Mouse (Mus musculus): ENCODE data around the gene Myo6. TPM values are rescaled to one million over a fixed set of nuclear protein-coding genes. Genes with fewer than 3 reads are reported as not detected.

The Myo6 gene
- total RNA-seq, 2 experiments from 2014 or later, result 0.38 to 0.51 TPM

- ATAC-seq (replicated peaks; ENCODE audit: low FRiP score, poor library complexity, severe bottlenecking), result no peak
Measured at GRCm38 (mm10) chr9:80341756-80342155, 176.9 kb downstream of the Myo6 start.

- no peak for ATAC-seq (replicated peaks; ENCODE audit: low FRiP score, poor library complexity, severe bottlenecking)
Measured at GRCm38 (mm10) chr9:80342520-80342919, 177.7 kb downstream of the Myo6 start.

- ATAC-seq (replicated peaks; ENCODE audit: low FRiP score, poor library complexity, severe bottlenecking), result no peak
Measured at GRCm38 (mm10) chr9:80344451-80345000, 179.7 kb downstream of the Myo6 start.

- ATAC-seq (replicated peaks; ENCODE audit: low FRiP score, poor library complexity, severe bottlenecking), result no peak
Measured at GRCm38 (mm10) chr9:80351295-80351677, 186.5 kb downstream of the Myo6 start.

GRCm38 (mm10) chr9:80351678-80352331, 187.0 kb downstream of the Myo6 start:
- no peak for ATAC-seq (replicated peaks; ENCODE audit: low FRiP score, poor library complexity, severe bottlenecking)

- no peak for ATAC-seq (replicated peaks; ENCODE audit: low FRiP score, poor library complexity, severe bottlenecking)
Measured at GRCm38 (mm10) chr9:80360063-80360462, 195.2 kb downstream of the Myo6 start.

Other genes starting within 250 kb of the Myo6 start
- 0.38 and 0.63 TPM in 2 replicates for gene Filip1, start 152.2 kb upstream of the Myo6 start, total RNA-seq (2015; ENCODE audit: low replicate concordance)
- 0.70 TPM in 1 of 2 replicates, not detected in the other for gene Filip1, start 152.2 kb upstream of the Myo6 start, total RNA-seq (2017; ENCODE audit: low replicate concordance)
- 40.2 and 63.5 TPM in 2 replicates for gene Senp6, start 98.1 kb upstream of the Myo6 start, total RNA-seq (2015; ENCODE audit: low replicate concordance)
- 39.6 and 50.7 TPM in 2 replicates for gene Senp6, start 98.1 kb upstream of the Myo6 start, total RNA-seq (2017; ENCODE audit: low replicate concordance)

Data from erythroblast, adult 5-6 weeks (primary cell).